13 mouse cellular contexts compared by ENCODE assay signal in the genomic region with DNA sequence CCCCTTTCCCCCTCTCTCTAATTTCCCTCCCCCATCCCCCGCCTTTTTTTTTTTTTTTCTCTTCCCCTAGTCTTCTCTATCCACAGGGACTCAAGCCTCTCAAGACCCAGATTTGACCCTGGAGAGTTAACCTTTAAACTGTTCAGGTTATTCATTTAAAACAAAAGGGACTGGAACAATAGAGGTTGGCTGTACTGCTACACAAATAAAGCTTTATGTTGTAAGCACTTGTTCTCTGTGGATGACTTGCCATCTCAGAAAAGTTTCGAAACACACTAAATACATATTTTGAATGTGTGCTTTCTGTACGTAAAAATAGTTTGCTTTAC. TPM values are rescaled to one million over a fixed set of nuclear protein-coding genes. Genes with fewer than 3 reads are reported as not detected.
DNase-seq lines count a peak whose midpoint lies in the region; ATAC-seq lines count a peak whose summit lies in the region.
"Had no signal": no experiment of that assay in that cellular context is flagged by ENCODE, and none has a peak within 500 bp of the region (broad histone marks: within the 10 kb centered on the region; RNA-seq: fewer than 3 reads in every experiment).

No protein-coding gene starts in this region.

- no peak overlapping the region for H3K4me3 ChIP-seq in limb, embryonic 13.5 days
- H3K4me3 ChIP-seq in limb, embryonic 10.5 days: no peak overlapping the region
- peak overlapping the region; percentile 72; the same call in 1 of the 2 replicates for H3K4me3 ChIP-seq in forebrain, embryonic 13.5 days
- peak overlapping the region; percentile 71 for H3K4me3 ChIP-seq in hindbrain, embryonic 15.5 days
- H3K4me3 ChIP-seq in neural tube, embryonic 15.5 days (replicated peaks): peak overlapping the region; percentile 71
- H3K4me3 ChIP-seq: heart, adult 2 months had no signal

- no peak for DNase-seq in limb, embryonic 10.5 days (ENCODE audit: low spot score)
- no peak for DNase-seq in spleen, adult 18-20 months
- DNase-seq in kidney, postnatal 4 days: no peak
- no peak for DNase-seq in left cerebral cortex, postnatal 14 days (ENCODE audit: low spot score in 2 of 2)
- DNase-seq: heart, adult 2 months; heart, postnatal 36 days; kidney, postnatal 14 days; lung, postnatal 10 days had no signal

- ATAC-seq in limb, embryonic 13.5 days (ENCODE audit: low FRiP score, low read depth): no peak
- no peak for ATAC-seq in forebrain, embryonic 13.5 days
- no peak for ATAC-seq in hindbrain, embryonic 15.5 days (ENCODE audit: low FRiP score, low read depth)
- no peak for ATAC-seq in neural tube, embryonic 15.5 days (ENCODE audit: low FRiP score)

- H3K36me3 ChIP-seq in limb, embryonic 13.5 days: no peaks in the 10 kb centered on the region
- H3K36me3 ChIP-seq in limb, embryonic 10.5 days: no peaks in the 10 kb centered on the region
- no peaks in the 10 kb centered on the region for H3K36me3 ChIP-seq in forebrain, embryonic 13.5 days (ENCODE audit: poor library complexity, severe bottlenecking)
- no peaks in the 10 kb centered on the region for H3K36me3 ChIP-seq in hindbrain, embryonic 15.5 days
- H3K36me3 ChIP-seq in neural tube, embryonic 15.5 days: no peaks in the 10 kb centered on the region

- H3K27ac ChIP-seq in limb, embryonic 13.5 days: no peak overlapping the region
- H3K27ac ChIP-seq in limb, embryonic 10.5 days: no peak overlapping the region
- H3K27ac ChIP-seq in forebrain, embryonic 13.5 days: no peak overlapping the region
- H3K27ac ChIP-seq in hindbrain, embryonic 15.5 days (replicated peaks): no peak overlapping the region
- peak overlapping the region; percentile 83; the same call in 1 of the 2 replicates for H3K27ac ChIP-seq in neural tube, embryonic 15.5 days (replicated peaks)
- H3K27ac ChIP-seq: heart, adult 2 months had no signal

- no peak overlapping the region for H3K9ac ChIP-seq in limb, embryonic 13.5 days
- no peak overlapping the region for H3K9ac ChIP-seq in forebrain, embryonic 13.5 days
- H3K9ac ChIP-seq in hindbrain, embryonic 15.5 days: peak overlapping the region; percentile 66
- H3K9ac ChIP-seq in neural tube, embryonic 15.5 days (replicated peaks): peak overlapping the region; percentile 83

- peak overlapping the region; percentile 99; the same call in 1 of the 2 replicates for H3K4me2 ChIP-seq in limb, embryonic 13.5 days (replicated peaks)
- peak overlapping the region; percentile 96 for H3K4me2 ChIP-seq in forebrain, embryonic 13.5 days
- H3K4me2 ChIP-seq in hindbrain, embryonic 15.5 days: peak overlapping the region; percentile 87
- peak overlapping the region; percentile 90 for H3K4me2 ChIP-seq in neural tube, embryonic 15.5 days

- intact Hi-C loops in left cerebral cortex, postnatal 14 days (cut with DNase I): no loop called here

- peaks cover 11% of the 10 kb centered on the region for H3K4me1 ChIP-seq in limb, embryonic 13.5 days
- H3K4me1 ChIP-seq in limb, embryonic 10.5 days: peaks cover 16% of the 10 kb centered on the region
- peaks cover 11% of the 10 kb centered on the region; the same call in 1 of the 2 replicates for H3K4me1 ChIP-seq in forebrain, embryonic 13.5 days
- 0 out of 2 replicates have a peak, but pooled peaks cover 14% of the 10 kb centered on the region for H3K4me1 ChIP-seq in hindbrain, embryonic 15.5 days (replicated peaks)
- peaks cover 5% of the 10 kb centered on the region; the same call in 1 of the 2 replicates for H3K4me1 ChIP-seq in neural tube, embryonic 15.5 days

- 67% methylated on average over 3 of the region's 3 CpGs for WGBS in limb, embryonic 13.5 days
- WGBS in limb, embryonic 10.5 days: 72% methylated on average over 3 of the region's 3 CpGs
- WGBS in forebrain, embryonic 13.5 days: 61% methylated on average over 2 of the region's 3 CpGs
- 47% methylated on average over 3 of the region's 3 CpGs for WGBS in hindbrain, embryonic 15.5 days
- 50% methylated on average over 2 of the region's 3 CpGs for WGBS in neural tube, embryonic 15.5 days

- no peaks in the 10 kb centered on the region for H3K9me3 ChIP-seq in limb, embryonic 13.5 days
- no peaks in the 10 kb centered on the region for H3K9me3 ChIP-seq in limb, embryonic 10.5 days (replicated peaks)
- no peaks in the 10 kb centered on the region for H3K9me3 ChIP-seq in forebrain, embryonic 13.5 days (replicated peaks)
- H3K9me3 ChIP-seq in hindbrain, embryonic 15.5 days: no peaks in the 10 kb centered on the region
- no peaks in the 10 kb centered on the region for H3K9me3 ChIP-seq in neural tube, embryonic 15.5 days (replicated peaks)

- H3K27me3 ChIP-seq in limb, embryonic 13.5 days: peaks cover 39% of the 10 kb centered on the region
- peaks cover 35% of the 10 kb centered on the region for H3K27me3 ChIP-seq in limb, embryonic 10.5 days (ENCODE audit: low read depth, poor library complexity, severe bottlenecking)
- H3K27me3 ChIP-seq in forebrain, embryonic 13.5 days: peaks cover 12% of the 10 kb centered on the region
- H3K27me3 ChIP-seq in hindbrain, embryonic 15.5 days: no peaks in the 10 kb centered on the region
- no peaks in the 10 kb centered on the region for H3K27me3 ChIP-seq in neural tube, embryonic 15.5 days (replicated peaks)

RNA-seq across cellular contexts. Expression of gene Galntl6, which starts 1.2 kb away (rescaled TPM):
- 1.5 and 1.9 TPM in 2 replicates for polyA plus RNA-seq in limb, embryonic 13.5 days (2015; fragmentation: Nextera tagmentation; extraction: Ambion mirVana)
- 0.38 and 0.73 TPM in 2 replicates for polyA plus RNA-seq in limb, embryonic 10.5 days (2016; fragmentation: Nextera tagmentation; extraction: Ambion mirVana)
- polyA plus RNA-seq in forebrain, embryonic 13.5 days (2015; fragmentation: Nextera tagmentation; extraction: Ambion mirVana): 2.5 and 4.3 TPM in 2 replicates
- polyA plus RNA-seq in hindbrain, embryonic 15.5 days (2015; fragmentation: Nextera tagmentation; extraction: Ambion mirVana): 16.5 and 17.5 TPM in 2 replicates
- 17.1 and 21.3 TPM in 2 replicates for polyA plus RNA-seq in neural tube, embryonic 15.5 days (2015; fragmentation: Nextera tagmentation; extraction: Ambion mirVana)
- total RNA-seq in left cerebral cortex, postnatal 14 days (2021): 10 to 100 TPM; 41.2 to 42.4 TPM
- total RNA-seq: heart, adult 2 months; heart, postnatal 36 days; liver, adult 2 months had no signal
- polyA plus RNA-seq: heart, adult 2 months; liver, adult 2 months had no signal

RNA-seq across cellular contexts. Expression of gene BC030500, which starts 2.0 kb away (rescaled TPM):
- polyA plus RNA-seq in limb, embryonic 13.5 days (2015; fragmentation: Nextera tagmentation; extraction: Ambion mirVana): 1.2 and 1.4 TPM in 2 replicates
- polyA plus RNA-seq in limb, embryonic 10.5 days (2016; fragmentation: Nextera tagmentation; extraction: Ambion mirVana): 1.1 and 1.6 TPM in 2 replicates
- polyA plus RNA-seq in forebrain, embryonic 13.5 days (2015; fragmentation: Nextera tagmentation; extraction: Ambion mirVana): 3.4 and 4.8 TPM in 2 replicates
- 13.7 and 19.4 TPM in 2 replicates for polyA plus RNA-seq in hindbrain, embryonic 15.5 days (2015; fragmentation: Nextera tagmentation; extraction: Ambion mirVana)
- 14.7 and 15.6 TPM in 2 replicates for polyA plus RNA-seq in neural tube, embryonic 15.5 days (2015; fragmentation: Nextera tagmentation; extraction: Ambion mirVana)
- 10 to 100 TPM in 1 of 2 experiments, 1 to 10 TPM in 1; 8.2 to 12.9 TPM for total RNA-seq in left cerebral cortex, postnatal 14 days (2021)
- total RNA-seq: heart, adult 2 months; heart, postnatal 36 days; liver, adult 2 months had no signal
- polyA plus RNA-seq: liver, adult 2 months had no signal

Comparison
In these comparisons a context has a peak if more than half of its experiments do, and no peak if none do; other contexts are left out.
1. H3K4me3 ChIP-seq: peak in forebrain, embryonic 13.5 days (single experiment), hindbrain, embryonic 15.5 days (single experiment) and neural tube, embryonic 15.5 days (single experiment); none in limb, embryonic 13.5 days (single experiment) and limb, embryonic 10.5 days (single experiment).
2. H3K9ac ChIP-seq: peak in hindbrain, embryonic 15.5 days (single experiment) and neural tube, embryonic 15.5 days (single experiment); none in limb, embryonic 13.5 days (single experiment) and forebrain, embryonic 13.5 days (single experiment).
3. Peak in every context shown above with its lines, with median percentiles within 50 percentile points of each other: H3K4me2 ChIP-seq.